Mouse (Mus musculus) embryo, embryonic 10.5 days (tissue): Measurements from ENCODE around the gene Ndufa10.
"Not testable (repeated sequence)": the region's sequence is repeated elsewhere in the genome, so short reads cannot be mapped to it uniquely, and the experiment has no call there.

ENCODE experiments used
- DNase-seq: peaks from one replicate; pipeline ENCODE4 v3.0.0-alpha.2; 2015; ENCODE audit warnings: low spot score

Ndufa10 gene

GRCm38 (mm10) chr1:92473165-92474041, at the start of gene Ndufa10:
Ndufa10 (minus strand) TSS chr1:92473860.
- peak; percentile 95 for DNase-seq

DNA sequence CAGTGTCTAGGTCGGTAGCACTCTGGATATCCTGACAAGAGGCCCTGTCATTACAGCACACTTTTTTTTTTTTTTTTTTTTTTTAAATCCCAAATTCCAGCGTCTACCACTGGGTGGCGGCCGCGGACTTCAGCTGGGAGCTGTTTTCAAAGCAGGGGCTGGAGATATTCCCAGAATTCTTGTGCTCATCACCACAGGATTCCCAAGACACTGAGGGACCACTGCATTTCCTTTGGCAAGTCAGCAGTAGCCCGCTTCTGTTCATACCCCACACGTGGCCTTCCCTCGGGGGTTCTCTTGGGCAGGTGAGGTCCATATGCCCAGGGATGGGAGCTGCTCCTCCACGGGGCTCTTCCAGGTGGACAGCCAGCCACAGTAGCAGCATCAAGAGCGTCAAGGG, 47.7 kb upstream of the Ndufa10 start:
- peak; percentile 69 for DNase-seq

DNA sequence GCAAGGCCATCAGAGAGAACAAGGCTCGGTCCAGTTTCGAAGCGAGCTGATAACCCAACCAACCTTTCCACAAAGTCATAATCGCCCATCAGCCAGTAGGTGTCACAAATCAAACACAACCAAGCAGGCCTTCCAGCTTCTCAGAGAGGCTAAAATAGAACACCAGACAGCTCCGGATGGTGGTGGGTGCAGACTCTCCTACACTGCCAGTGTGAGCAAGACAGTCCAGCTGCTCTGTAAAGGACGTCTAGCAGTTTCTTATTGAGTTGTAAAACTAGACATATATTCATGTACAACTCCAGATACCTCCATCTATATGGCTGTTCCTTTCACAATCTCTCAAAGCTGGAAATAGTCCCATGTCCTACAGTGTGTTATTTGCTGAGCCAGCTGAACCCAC, 45.4 kb upstream of the Ndufa10 start:
- DNase-seq, result no peak

GRCm38 (mm10) chr1:92518561-92518960, 44.9 kb upstream of the Ndufa10 start, which contains the start of gene Olfr1414:
Olfr1414 (minus strand) TSS chr1:92518661.
- no peak for DNase-seq

GRCm38 (mm10) chr1:92515390-92515789, 41.7 kb upstream of the Ndufa10 start:
- no peak for DNase-seq

- DNase-seq, result not testable (repeated sequence)
Observed at GRCm38 (mm10) chr1:92511646-92512045, 38.0 kb upstream of the Ndufa10 start.

GRCm38 (mm10) chr1:92496001-92496400, 22.3 kb upstream of the Ndufa10 start, which contains the start of gene Olfr1415:
Olfr1415 (minus strand) TSS chr1:92496101.
- DNase-seq, result no peak

- DNase-seq, result no peak
Observed at GRCm38 (mm10) chr1:92485013-92485412, 11.4 kb upstream of the Ndufa10 start, which contains the start of gene Olfr1416. Olfr1416 (minus strand) TSS chr1:92485113.

- peak; percentile 9 for DNase-seq
Observed at GRCm38 (mm10) chr1:92474066-92474578, 462 bp upstream of the Ndufa10 start.

DNA sequence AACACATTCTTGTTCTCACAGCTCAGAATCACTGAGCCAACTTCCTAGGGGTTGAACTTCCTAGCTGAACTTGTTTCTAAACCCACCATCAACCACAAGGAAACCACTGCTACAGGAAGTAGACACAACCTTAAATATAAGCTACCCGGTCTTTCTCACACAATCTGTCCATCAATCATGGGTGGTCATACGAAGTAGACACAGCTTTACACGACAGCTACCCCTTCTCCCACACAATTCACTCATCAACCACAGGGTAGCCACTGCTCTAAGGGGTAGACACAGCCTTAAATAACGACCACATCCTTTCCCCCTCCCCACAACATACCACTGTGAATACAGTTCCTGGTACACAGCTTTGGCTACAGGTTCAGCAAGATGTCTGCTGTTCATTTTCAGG, 4.8 kb downstream of the Ndufa10 start:
- DNase-seq, result no peak

DNA sequence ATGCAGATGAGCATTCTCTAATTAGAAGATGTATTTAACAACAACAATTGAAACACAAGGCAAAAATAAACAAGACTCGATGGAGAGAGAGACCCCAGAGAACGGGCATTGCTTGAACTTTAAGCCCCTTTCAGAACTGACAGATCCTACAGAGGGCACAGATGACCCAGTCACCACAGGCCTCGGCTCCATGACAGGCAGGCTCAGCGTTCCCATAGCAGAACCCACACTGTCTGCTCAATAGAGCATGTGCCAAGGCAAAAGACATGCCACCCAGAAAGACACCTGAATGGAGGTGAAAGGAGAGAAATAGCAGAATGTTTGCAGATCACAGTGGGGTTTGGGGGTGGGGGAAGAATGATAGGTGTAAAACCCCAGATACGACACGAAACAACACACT, 15.2 kb downstream of the Ndufa10 start:
- no peak for DNase-seq

- DNase-seq, result no peak
Observed at GRCm38 (mm10) chr1:92457758-92458157, 15.9 kb downstream of the Ndufa10 start.

DNA sequence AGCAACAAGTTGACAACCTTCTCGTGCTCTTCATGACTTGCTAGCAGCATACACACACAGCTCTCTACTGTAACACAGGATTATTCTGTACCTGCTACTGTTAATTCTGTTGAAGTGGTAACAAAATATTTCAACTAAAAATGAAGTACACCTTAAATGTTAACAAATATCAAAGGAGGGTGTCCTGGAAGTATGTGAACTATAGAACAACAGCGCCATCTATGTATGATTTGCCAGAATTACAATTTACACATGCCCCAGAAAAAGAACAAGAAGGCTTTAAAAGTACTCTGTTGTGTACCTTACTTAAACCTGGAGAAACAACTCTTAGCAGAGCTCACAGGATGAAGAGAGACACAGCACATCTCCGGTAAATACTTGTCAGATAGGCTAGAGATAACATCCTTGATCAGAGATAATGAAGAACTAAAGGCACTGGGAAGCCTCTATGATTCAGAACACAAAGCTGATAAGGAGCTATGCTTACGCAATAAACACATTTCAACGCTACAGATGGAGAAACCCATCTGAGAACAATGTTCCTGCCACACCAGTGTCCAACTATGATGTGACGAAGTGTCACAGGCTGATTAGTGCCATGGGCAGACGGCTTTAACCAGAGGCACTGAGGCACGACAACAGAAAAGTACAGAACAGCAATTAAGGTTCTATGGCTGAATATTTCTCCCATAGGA, 19.8 kb downstream of the Ndufa10 start:
- peak; percentile 65 for DNase-seq

- no peak for DNase-seq
Observed at GRCm38 (mm10) chr1:92448293-92448692, 25.4 kb downstream of the Ndufa10 start.

- no peak for DNase-seq
Observed at GRCm38 (mm10) chr1:92441453-92442063, 32.1 kb downstream of the Ndufa10 start.

- DNase-seq, result no peak
Observed at GRCm38 (mm10) chr1:92440066-92440750, 33.5 kb downstream of the Ndufa10 start.

GRCm38 (mm10) chr1:92437678-92438271, 35.9 kb downstream of the Ndufa10 start:
- peak; percentile 9 for DNase-seq

DNA sequence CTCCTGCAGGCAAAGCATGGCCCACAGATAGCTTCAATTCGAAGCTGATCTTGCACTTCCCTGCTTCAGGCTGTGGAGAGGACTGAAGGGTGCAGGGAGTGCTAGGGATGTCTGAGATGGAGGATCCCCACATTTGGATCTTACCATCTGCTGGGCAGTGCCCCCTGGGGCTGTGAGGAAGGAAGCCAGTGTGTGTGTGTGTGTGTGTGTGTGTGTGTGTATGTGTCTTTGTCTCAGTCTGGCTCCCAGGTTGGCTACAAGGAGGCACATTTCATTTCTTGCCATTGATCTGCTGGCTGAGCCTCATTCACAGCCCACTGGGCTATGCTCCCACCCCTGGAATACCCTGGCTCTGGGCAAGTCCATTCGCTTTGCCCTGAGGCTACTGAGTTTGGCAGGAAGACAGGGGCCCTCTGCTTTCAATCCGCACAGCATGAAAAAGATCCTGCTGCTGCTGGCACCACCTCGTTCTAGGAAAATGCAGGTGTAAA, 36.8 kb downstream of the Ndufa10 start:
- DNase-seq, result no peak

DNA sequence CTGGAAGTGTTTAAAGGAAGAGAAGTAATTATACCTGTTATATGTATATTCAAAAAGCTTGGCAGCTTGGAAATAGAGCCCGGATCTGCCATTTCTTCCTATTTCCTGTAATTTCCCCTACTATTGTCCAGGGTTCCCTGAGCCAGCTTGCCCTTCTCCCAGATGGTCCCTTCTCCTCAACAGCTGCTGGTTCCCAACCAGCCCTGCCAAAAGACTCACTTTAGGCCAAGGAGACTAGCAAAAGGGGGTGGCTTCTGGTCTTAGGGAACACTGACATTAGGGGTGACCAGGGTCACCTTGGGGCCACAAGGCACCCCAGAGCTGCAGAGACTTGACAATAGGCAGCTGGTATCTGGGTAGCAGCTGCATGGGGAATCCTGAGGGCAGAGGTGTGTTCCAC, 38.7 kb downstream of the Ndufa10 start:
- no peak for DNase-seq

DNA sequence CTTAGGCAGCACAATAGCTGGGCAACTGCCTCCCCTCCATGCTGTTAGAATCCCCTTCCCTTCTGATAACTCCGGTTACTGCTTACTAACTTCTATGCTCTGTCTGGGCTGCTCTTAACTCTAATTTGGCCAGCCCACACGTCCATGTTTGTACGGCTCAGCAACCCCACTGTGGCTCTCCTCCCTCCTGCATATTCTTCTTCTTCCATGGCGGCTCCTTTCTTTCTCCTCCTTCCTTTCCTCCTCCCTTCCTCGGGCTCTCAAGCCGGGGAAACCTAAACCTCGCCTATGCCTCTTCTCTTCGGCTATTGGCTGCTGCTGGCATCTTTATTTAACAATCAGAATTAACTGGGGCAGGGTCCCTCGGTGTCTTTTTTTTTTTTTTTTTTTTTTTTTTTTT, 40.9 kb downstream of the Ndufa10 start:
- no peak for DNase-seq

GRCm38 (mm10) chr1:92432098-92432497, 41.6 kb downstream of the Ndufa10 start:
- peak; percentile 20 for DNase-seq
